Mouse (Mus musculus) olfactory bulb, adult 2 months (tissue): ENCODE results near the gene Hint2.
A peak's percentile ranks its signal among the peaks of the same experiment; 100 is the strongest.

ENCODE experiments used
- CTCF ChIP-seq: fragments of 200-500 bp; IDR thresholded peaks from 2 replicates; pipeline ENCODE4 v1.5.1; 2012; ENCODE audit warnings: low read depth, mild to moderate bottlenecking, low read length, moderate library complexity; ENCODE audit not compliant: insufficient read depth
- POLR2A ChIP-seq: fragments of 200-500 bp; IDR thresholded peaks from 2 replicates; pipeline ENCODE4 v1.6.1; 2012; ENCODE audit warnings: mild to moderate bottlenecking, low read depth, low read length, moderate library complexity; ENCODE audit not compliant: insufficient read depth

- TF ChIP-seq CTCF (peak; percentile 43; the same call in 1 of the 2 replicates), POLR2A (no peak)
Measured at GRCm38 (mm10) chr4:43672070-43672469, 15.8 kb upstream of the Hint2 start.
